8 mouse cellular contexts compared by ENCODE assay signal in genomic region chr5:98030902-98031641, GRCm38 (mm10). TPM values are rescaled to one million over a fixed set of nuclear protein-coding genes. Genes with fewer than 3 reads are reported as not detected.
DNase-seq lines count a peak whose midpoint lies in the region; ATAC-seq and TF ChIP-seq lines count a peak whose summit lies in the region.

Gene Antxr2, minus strand, starts transcription at chr5:98031043.

- H3K4me3 ChIP-seq in forebrain, embryonic 14.5 days (ENCODE audit: low read depth, low read length), result peak within 1 kb of the TSS; percentile 71
- H3K4me3 ChIP-seq in heart, embryonic 16.5 days (ENCODE audit: low read length), result peak within 1 kb of the TSS; percentile 92
- H3K4me3 ChIP-seq in lung, adult 2 months (replicated peaks; ENCODE audit: extremely low read depth, low read depth, low read length), result peak within 1 kb of the TSS; percentile 96
- peak within 1 kb of the TSS; percentile 62 for H3K4me3 ChIP-seq in neural tube, embryonic 13.5 days

- TF ChIP-seq POLR2A in lung, adult 2 months (IDR thresholded peaks at IDR 0.05; ENCODE audit: borderline replicate concordance, extremely low read depth, low read depth, low read length), result peak; percentile 32; the same call in 1 of the 2 replicates

- peak; percentile 69 for ATAC-seq in forebrain, embryonic 14.5 days
- ATAC-seq in heart, embryonic 16.5 days (replicated peaks; ENCODE audit: extremely low read depth, insufficient read depth, low FRiP score), result peak; percentile 76
- peak; percentile 74 for ATAC-seq in neural tube, embryonic 13.5 days (ENCODE audit: low read depth)

- peaks cover 4% of the 10 kb centered on the region; the same call in 1 of the 2 replicates for H3K4me1 ChIP-seq in forebrain, embryonic 14.5 days (ENCODE audit: control insufficient read depth, insufficient read depth, low read length)
- H3K4me1 ChIP-seq in heart, embryonic 16.5 days (ENCODE audit: control insufficient read depth, insufficient read depth, low read length), result peaks cover 7% of the 10 kb centered on the region
- peaks cover 5% of the 10 kb centered on the region for H3K4me1 ChIP-seq in lung, adult 2 months (ENCODE audit: control insufficient read depth, insufficient read depth, low read length)
- peaks cover 30% of the 10 kb centered on the region for H3K4me1 ChIP-seq in neural tube, embryonic 13.5 days (replicated peaks)

- H3K9ac ChIP-seq in forebrain, embryonic 14.5 days (ENCODE audit: low read length), result peak within 1 kb of the TSS; percentile 69
- peak within 1 kb of the TSS; percentile 96 for H3K9ac ChIP-seq in heart, embryonic 16.5 days (ENCODE audit: low read length)
- peak within 1 kb of the TSS; percentile 82 for H3K9ac ChIP-seq in neural tube, embryonic 13.5 days

- H3K9me3 ChIP-seq in forebrain, embryonic 14.5 days (replicated peaks; ENCODE audit: control insufficient read depth, low read length), result no peaks in the 10 kb centered on the region
- H3K9me3 ChIP-seq in heart, embryonic 16.5 days (replicated peaks; ENCODE audit: control insufficient read depth, low read length), result no peaks in the 10 kb centered on the region
- no peaks in the 10 kb centered on the region for H3K9me3 ChIP-seq in neural tube, embryonic 13.5 days

- DNase-seq in CD8-positive naive resting alpha-beta T cell, adult 2 months (ENCODE audit: low read depth in 2 of 2, low spot score in 2 of 2), result peak; percentile 21 to 37
- peak in 1 of 2 experiments; percentile 29 for DNase-seq in adrenal gland, postnatal 4 days (ENCODE audit: low spot score in 2 of 2)
- peak; percentile 56 for DNase-seq in forebrain, embryonic 14.5 days (ENCODE audit: low spot score)
- DNase-seq in kidney, postnatal 10 days, result peak; percentile 78
- peak; percentile 81 for DNase-seq in lung, adult 2 months
- peak; percentile 62 to 65 for DNase-seq in thymus, postnatal 36 days

- peak within 1 kb of the TSS; percentile 72 for H3K4me2 ChIP-seq in forebrain, embryonic 14.5 days (ENCODE audit: low read length)
- peak within 1 kb of the TSS; percentile 82 for H3K4me2 ChIP-seq in heart, embryonic 16.5 days (ENCODE audit: low read depth, low read length)
- peak within 1 kb of the TSS; percentile 86 for H3K4me2 ChIP-seq in neural tube, embryonic 13.5 days

- peak within 1 kb of the TSS; percentile 61 for H3K27ac ChIP-seq in forebrain, embryonic 14.5 days (ENCODE audit: low read depth, low read length)
- peak within 1 kb of the TSS; percentile 98 for H3K27ac ChIP-seq in heart, embryonic 16.5 days (ENCODE audit: low read length)
- H3K27ac ChIP-seq in neural tube, embryonic 13.5 days (replicated peaks), result peak within 1 kb of the TSS; percentile 72

- no peak for TF ChIP-seq CTCF in lung, adult 2 months (IDR thresholded peaks at IDR 0.05; ENCODE audit: insufficient read depth, low read length)

- H3K36me3 ChIP-seq in forebrain, embryonic 14.5 days (ENCODE audit: control insufficient read depth, insufficient read depth, low read length), result no peaks in the 10 kb centered on the region
- peaks cover 6% of the 10 kb centered on the region; the same call in 1 of the 2 replicates for H3K36me3 ChIP-seq in heart, embryonic 16.5 days (ENCODE audit: control insufficient read depth, insufficient read depth)
- no peaks in the 10 kb centered on the region for H3K36me3 ChIP-seq in neural tube, embryonic 13.5 days

- H3K27me3 ChIP-seq in forebrain, embryonic 14.5 days (replicated peaks; ENCODE audit: control insufficient read depth, insufficient read depth, low read length), result no peaks in the 10 kb centered on the region
- no peaks in the 10 kb centered on the region for H3K27me3 ChIP-seq in heart, embryonic 16.5 days (ENCODE audit: control insufficient read depth, insufficient read depth, low read length)
- H3K27me3 ChIP-seq in neural tube, embryonic 13.5 days, result peaks cover 10% of the 10 kb centered on the region; the same call in 1 of the 2 replicates

- 3% methylated on average over 49 of the region's 58 CpGs for WGBS in forebrain, embryonic 14.5 days
- 2% methylated on average over 54 of the region's 58 CpGs for WGBS in heart, embryonic 16.5 days
- 3% methylated on average over 58 of the region's 58 CpGs for WGBS in lung, adult 2 months
- 3% methylated on average over 58 of the region's 58 CpGs for WGBS in neural tube, embryonic 13.5 days

RNA-seq across cellular contexts. Expression of gene Antxr2, which starts in this region (rescaled TPM):
- total RNA-seq in adrenal gland, postnatal 4 days (2021), result 10 to 100 TPM; 29.6 to 29.9 TPM
- 3.4 and 3.5 TPM in 2 replicates for polyA plus RNA-seq in forebrain, embryonic 14.5 days (2014; fragmentation: Nextera tagmentation; extraction: Ambion mirVana)
- polyA plus RNA-seq in heart, embryonic 16.5 days (2015; fragmentation: Nextera tagmentation; extraction: Ambion mirVana), result 58.2 and 63.7 TPM in 2 replicates
- 15.5 and 19.6 TPM in 2 replicates for polyA plus RNA-seq in lung, adult 2 months (2012; rRNA removed)
- polyA plus RNA-seq in neural tube, embryonic 13.5 days (2015; fragmentation: Nextera tagmentation; extraction: Ambion mirVana), result 11.6 and 13.8 TPM in 2 replicates
